Mouse (Mus musculus) right cerebral cortex, adult 2 months (tissue): ENCODE measurements around the gene Bhlhe40.

ENCODE experiments used
- DNase-seq, 2 experiments: peaks; one replicate each; pipeline ENCODE4 v3.0.0; 2021 to 2022; ENCODE audit warnings: low spot score in 2 of 2

Bhlhe40 gene

GRCm38 (mm10) chr6:108694965-108695724 lies 34.7 kb downstream of the Bhlhe40 start:
- DNase-seq, result no peak

- no peak for DNase-seq
Measured at GRCm38 (mm10) chr6:108695844-108696821, 35.7 kb downstream of the Bhlhe40 start.

GRCm38 (mm10) chr6:108696822-108697202 lies 36.4 kb downstream of the Bhlhe40 start:
- no peak for DNase-seq

- no peak for DNase-seq
Measured at GRCm38 (mm10) chr6:108697345-108697744, 36.9 kb downstream of the Bhlhe40 start.

GRCm38 (mm10) chr6:108698343-108698870 lies 38.0 kb downstream of the Bhlhe40 start:
- no peak for DNase-seq

- DNase-seq, result no peak
Measured at GRCm38 (mm10) chr6:108699679-108700078, 39.2 kb downstream of the Bhlhe40 start.

- no peak for DNase-seq
Measured at GRCm38 (mm10) chr6:108700638-108701343, 40.4 kb downstream of the Bhlhe40 start.

- DNase-seq, result no peak
Measured at GRCm38 (mm10) chr6:108702648-108703047, 42.2 kb downstream of the Bhlhe40 start.

- DNase-seq, result no peak
Measured at GRCm38 (mm10) chr6:108703085-108703484, 42.7 kb downstream of the Bhlhe40 start.

- DNase-seq, result no peak
Measured at GRCm38 (mm10) chr6:108704316-108705080, 44.1 kb downstream of the Bhlhe40 start.

- DNase-seq, result no peak
Measured at GRCm38 (mm10) chr6:108705957-108706356, 45.5 kb downstream of the Bhlhe40 start.

- DNase-seq, result no peak
Measured at GRCm38 (mm10) chr6:108706994-108707645, 46.7 kb downstream of the Bhlhe40 start.

- no peak for DNase-seq
Measured at GRCm38 (mm10) chr6:108709131-108709470, 48.7 kb downstream of the Bhlhe40 start.

GRCm38 (mm10) chr6:108709471-108710231 lies 49.2 kb downstream of the Bhlhe40 start:
- DNase-seq, result peak; percentile 86 to 87

- DNase-seq, result no peak
Measured at GRCm38 (mm10) chr6:108710667-108711066, 50.2 kb downstream of the Bhlhe40 start.

GRCm38 (mm10) chr6:108711192-108711964 lies 50.9 kb downstream of the Bhlhe40 start:
- DNase-seq, result no peak

GRCm38 (mm10) chr6:108712148-108712547 lies 51.7 kb downstream of the Bhlhe40 start:
- DNase-seq, result no peak

GRCm38 (mm10) chr6:108713175-108713974 lies 52.9 kb downstream of the Bhlhe40 start:
- DNase-seq, result no peak
